Mouse (Mus musculus) thymus, adult 2 months (tissue): ENCODE data around the gene Clec2i.

Source experiments
- CTCF ChIP-seq: fragments of 200-500 bp; IDR thresholded peaks from 2 replicates; pipeline ENCODE4 v1.5.1; 2012; ENCODE audit warnings: mild to moderate bottlenecking, control low read depth, low read length, moderate library complexity, borderline replicate concordance; ENCODE audit not compliant: control insufficient read depth, poor library complexity, insufficient read depth; ENCODE audit errors: extremely low read depth
- POLR2A ChIP-seq: fragments of 200-500 bp; IDR thresholded peaks from 2 replicates; pipeline ENCODE4 v1.6.1; 2012; ENCODE audit warnings: mild to moderate bottlenecking, low read length, control low read depth, moderate library complexity; ENCODE audit not compliant: control insufficient read depth, poor library complexity, insufficient read depth; ENCODE audit errors: extremely low read depth

DNA sequence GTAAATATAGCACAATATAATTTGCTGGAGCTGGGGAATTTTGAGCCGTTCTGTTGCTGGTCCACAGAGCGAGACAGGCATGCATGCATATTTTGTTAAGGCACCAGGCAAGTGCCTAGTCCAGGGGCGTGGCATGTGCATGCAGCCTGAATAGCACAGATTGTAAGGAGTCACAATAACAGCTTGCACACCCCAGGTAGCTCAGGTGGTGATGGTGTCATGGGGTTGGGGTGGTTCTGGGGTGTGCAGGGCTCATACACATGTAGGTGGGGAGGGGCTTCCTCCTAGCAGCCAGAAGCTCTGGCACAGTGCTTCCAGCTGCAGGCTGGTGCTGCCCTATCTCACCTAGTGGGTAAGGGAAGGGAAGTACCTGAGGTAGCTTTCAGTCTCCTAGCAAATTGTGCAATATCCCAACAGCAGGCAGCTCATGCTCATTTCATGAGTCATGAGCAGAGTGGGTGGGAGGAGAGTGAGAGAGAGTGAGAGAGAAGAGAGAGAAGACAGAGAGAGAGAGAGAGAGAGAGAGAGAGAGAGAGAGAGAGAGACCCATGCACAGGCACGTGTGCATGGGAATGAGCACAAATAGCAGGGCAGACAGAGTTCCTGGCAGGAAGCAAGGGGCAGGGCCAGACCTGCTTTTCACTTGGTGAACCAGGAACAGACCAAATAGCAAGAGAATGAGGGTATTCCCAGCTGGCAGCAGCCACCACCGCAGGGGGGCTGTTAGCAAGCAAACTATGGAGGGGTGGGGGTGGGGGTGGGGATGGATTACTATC is 54.4 kb downstream of the Clec2i start:
- no peak for TF ChIP-seq POLR2A
- TF ChIP-seq CTCF = no peak
